Mouse (Mus musculus): ENCODE results near the gene Cln3. TPM values are rescaled to one million over a fixed set of nuclear protein-coding genes. Genes with fewer than 3 reads are reported as not detected.

Cln3 gene
- 219 and 238 TPM in 2 replicates for polyA plus RNA-seq (2012; ENCODE audit: insufficient read depth, insufficient read length, missing spikeins)

DNA sequence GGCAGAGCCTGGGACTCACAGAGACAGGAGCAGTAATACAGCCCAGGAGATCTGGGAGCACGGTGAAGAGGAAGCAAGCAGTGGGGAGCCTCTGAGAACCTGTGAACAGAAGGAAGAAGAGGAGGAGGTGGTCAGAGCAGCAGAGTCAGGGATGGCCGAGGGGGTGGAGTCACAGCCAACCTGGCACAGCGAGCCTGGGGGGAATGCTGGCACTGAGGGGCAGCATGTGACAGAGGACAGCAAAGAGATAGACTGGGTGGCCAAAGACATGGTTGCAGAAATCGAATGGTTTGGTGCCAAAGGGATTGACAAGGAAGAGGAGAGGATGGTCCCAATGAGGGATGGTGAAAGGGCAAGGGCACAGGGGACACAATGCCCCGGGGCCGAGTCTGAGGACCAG lies at the start of gene Cln3:
Gene Cln3, minus strand, starts transcription at position 101 of the 400 bp plus-strand sequence.
- Histone ChIP-seq H3K4me1 (ENCODE audit: control insufficient read depth, insufficient read depth, low read length) (peaks cover 31% of the 10 kb centered on the region), H3K4me3 (ENCODE audit: insufficient read depth, low read length) (peak within 1 kb of the TSS; percentile 81), H3K27ac (ENCODE audit: insufficient read depth, low read depth, low read length) (peak within 1 kb of the TSS; percentile 96)
- TF ChIP-seq CTCF (IDR thresholded peaks at IDR 0.05; ENCODE audit: low read depth, low read length) (no peak), POLR2A (IDR thresholded peaks at IDR 0.05; ENCODE audit: borderline replicate concordance, low read depth, low read length) (no peak)

DNA sequence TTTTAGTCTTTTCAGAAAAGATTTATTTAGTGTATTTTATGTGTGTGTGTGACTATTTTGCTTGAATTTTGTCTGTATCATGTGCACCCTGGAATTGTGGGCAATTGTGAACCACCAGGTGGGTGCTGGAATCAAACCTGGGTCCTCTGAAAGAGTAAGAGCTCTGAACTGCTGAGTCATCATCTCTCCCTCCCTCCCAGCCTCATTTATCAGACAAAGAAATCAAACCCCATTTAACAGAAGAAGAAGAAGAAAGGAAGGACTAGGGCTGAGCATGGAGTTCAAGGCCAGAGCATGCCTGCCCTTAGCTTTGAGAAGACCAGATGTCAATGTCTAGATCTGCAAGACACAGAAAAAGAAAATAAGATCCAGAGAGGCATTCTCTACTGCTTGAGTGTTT lies 49.8 kb upstream of the Cln3 start:
- peaks cover 3% of the 10 kb centered on the region for H3K4me1 ChIP-seq (ENCODE audit: control insufficient read depth, insufficient read depth, low read length)
- H3K27ac ChIP-seq (ENCODE audit: insufficient read depth, low read depth, low read length): no peak overlapping the region
- no peak overlapping the region for H3K4me3 ChIP-seq (ENCODE audit: insufficient read depth, low read length)
- TF ChIP-seq POLR2A (IDR thresholded peaks at IDR 0.05; ENCODE audit: borderline replicate concordance, low read depth, low read length) (no peak), CTCF (IDR thresholded peaks at IDR 0.05; ENCODE audit: low read depth, low read length) (no peak)

DNA sequence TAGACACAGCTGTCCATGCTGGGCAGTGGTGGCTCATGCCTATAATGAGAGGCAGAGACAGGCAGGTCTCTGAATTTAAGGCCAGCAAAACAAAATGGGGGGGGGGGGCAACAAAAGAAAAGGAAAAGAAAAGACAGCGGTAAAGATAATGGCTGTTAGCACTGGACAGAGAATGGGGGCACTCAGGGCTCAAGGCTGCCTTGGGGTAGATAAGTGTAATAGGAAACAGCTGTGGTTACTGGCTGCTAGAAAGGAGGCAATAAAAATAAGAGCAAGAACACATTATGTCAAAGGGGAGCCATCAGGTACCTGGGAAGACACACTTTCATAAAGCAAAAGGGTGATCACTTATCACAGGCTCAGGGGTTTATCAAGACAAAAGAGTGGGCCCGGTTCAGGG lies 46.9 kb upstream of the Cln3 start:
- H3K4me3 ChIP-seq (ENCODE audit: insufficient read depth, low read length): no peak overlapping the region
- H3K27ac ChIP-seq (ENCODE audit: insufficient read depth, low read depth, low read length): no peak overlapping the region
- H3K4me1 ChIP-seq (ENCODE audit: control insufficient read depth, insufficient read depth, low read length): peaks cover 28% of the 10 kb centered on the region
- TF ChIP-seq CTCF (IDR thresholded peaks at IDR 0.05; ENCODE audit: low read depth, low read length) (no peak), POLR2A (IDR thresholded peaks at IDR 0.05; ENCODE audit: borderline replicate concordance, low read depth, low read length) (no peak)

DNA sequence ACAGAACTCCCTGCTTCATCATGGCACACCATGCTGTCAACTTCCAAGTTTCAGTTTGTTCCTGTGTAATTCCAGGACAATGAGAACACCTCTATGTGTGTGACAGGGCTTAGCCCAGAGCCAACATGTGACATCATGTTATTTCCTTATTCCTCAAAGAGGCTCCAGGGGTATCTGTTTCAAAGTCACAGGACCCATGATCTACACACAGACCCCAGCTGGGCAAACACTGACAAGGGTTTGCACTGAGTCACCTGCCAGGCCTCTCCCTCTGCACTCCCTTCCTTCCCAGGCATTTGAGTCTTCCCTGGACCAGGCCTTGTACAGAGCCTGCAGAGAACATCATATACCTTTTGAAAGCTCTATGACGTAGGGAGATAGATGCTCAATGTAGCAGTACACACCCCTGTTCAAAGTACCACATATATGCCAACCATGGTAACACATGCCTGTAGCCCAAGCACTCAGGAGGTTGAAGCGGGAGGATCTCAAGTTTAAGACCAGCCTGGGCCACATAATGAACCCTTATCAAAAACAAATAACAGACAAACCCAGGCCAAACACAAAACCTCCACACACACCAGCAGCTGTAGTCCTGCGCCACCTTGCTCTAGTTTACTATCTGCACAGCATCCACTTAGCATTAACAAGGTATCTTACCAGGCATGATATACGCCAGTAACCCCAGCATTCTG lies 45.4 kb upstream of the Cln3 start, which contains the start of gene Nupr1:
Gene Nupr1, minus strand, starts transcription at position 38 of the 695 bp plus-strand sequence.
- no peak for TF ChIP-seq CTCF (IDR thresholded peaks at IDR 0.05; ENCODE audit: low read depth, low read length)
- H3K4me1 ChIP-seq (ENCODE audit: control insufficient read depth, insufficient read depth, low read length): peaks cover 38% of the 10 kb centered on the region
- H3K27ac ChIP-seq (ENCODE audit: insufficient read depth, low read depth, low read length): 0 out of 2 replicates have a peak within 1 kb of the TSS, but pooled peaks have one; percentile 9
- H3K4me3 ChIP-seq (ENCODE audit: insufficient read depth, low read length): no peak within 1 kb of the TSS

DNA sequence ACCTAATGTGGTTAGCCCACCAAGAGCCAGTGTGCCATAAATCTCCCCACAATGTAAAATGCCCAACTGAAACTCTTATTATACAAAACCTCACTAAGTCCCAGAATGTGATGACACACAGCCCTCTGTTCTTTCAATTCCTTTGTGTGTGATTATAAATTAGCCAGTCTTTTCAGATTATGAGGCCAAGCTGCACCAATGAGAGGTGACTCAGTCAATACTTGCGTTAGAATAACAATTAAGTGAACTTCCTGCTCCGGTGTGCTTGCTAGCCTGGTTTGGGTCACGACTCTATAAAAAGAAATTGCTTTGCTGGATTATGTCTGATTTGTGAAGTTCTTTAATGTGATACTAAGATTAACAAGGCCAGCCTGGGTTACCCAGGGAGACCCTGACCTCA lies 44.3 kb upstream of the Cln3 start:
- Histone ChIP-seq H3K4me1 (ENCODE audit: control insufficient read depth, insufficient read depth, low read length) (peaks cover 45% of the 10 kb centered on the region), H3K27ac (ENCODE audit: insufficient read depth, low read depth, low read length) (0 out of 2 replicates have a peak overlapping the region, but pooled peaks have one; percentile 9), H3K4me3 (ENCODE audit: insufficient read depth, low read length) (no peak overlapping the region)
- TF ChIP-seq CTCF (IDR thresholded peaks at IDR 0.05; ENCODE audit: low read depth, low read length) (no peak), POLR2A (IDR thresholded peaks at IDR 0.05; ENCODE audit: borderline replicate concordance, low read depth, low read length) (no peak)

DNA sequence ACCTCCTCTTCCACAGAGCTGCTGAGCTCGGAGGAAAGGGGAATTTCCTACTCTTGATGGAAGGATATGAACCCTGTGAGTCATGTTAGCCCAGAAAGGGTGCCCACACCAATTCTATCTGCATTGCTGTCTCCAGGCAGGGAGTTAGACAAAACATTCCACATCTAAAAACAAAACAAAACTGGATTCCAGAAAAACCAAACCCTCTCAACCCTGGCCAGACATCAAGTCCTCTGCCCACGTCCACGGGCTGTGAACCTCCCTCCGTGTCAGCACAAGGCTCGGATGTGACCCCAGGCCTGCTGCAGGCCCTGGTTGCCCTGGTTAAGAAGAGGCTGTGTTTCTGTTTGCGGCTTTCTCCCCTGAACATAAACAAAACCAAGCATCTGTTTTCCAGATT lies 42.5 kb upstream of the Cln3 start:
- Histone ChIP-seq H3K4me1 (ENCODE audit: control insufficient read depth, insufficient read depth, low read length) (peaks cover 60% of the 10 kb centered on the region), H3K4me3 (ENCODE audit: insufficient read depth, low read length) (no peak overlapping the region), H3K27ac (ENCODE audit: insufficient read depth, low read depth, low read length) (peak overlapping the region; percentile 39)

DNA sequence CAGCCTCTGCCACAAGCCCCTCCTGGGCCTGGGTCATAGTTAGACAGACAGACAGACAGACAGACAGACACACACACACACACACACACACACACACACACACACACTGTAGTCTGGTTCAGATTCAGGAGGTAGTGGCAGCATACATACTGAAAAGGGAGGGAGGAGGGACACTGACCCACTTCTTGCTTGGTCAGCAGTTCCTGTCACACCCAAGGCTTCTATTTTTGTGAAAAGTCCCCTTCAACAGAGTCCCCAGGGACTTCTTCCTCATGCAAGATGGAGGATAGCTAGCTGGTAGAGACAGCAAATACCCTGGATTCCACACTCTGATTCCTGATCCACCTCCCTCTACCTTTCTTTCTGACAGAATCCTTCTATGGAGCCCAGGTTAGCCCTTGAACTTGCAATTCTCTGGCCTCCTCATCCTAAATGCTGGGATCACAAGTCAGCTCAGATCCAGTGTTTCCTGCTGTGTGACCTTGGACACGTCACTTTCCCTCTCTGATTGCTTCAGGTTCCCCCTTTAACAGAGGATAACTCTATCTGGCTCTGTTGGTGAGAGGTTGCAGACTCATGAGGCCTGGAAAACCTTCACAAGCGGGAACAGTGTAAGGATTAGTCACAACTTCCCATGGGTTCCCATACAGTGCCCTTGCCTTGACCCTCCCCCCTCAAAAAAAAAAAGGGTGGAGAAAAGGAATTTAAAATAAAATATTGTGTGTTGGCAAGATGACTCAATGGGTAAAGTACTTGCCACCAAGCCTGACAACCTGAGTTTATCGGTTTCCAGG lies 40.4 kb upstream of the Cln3 start:
- Histone ChIP-seq H3K4me1 (ENCODE audit: control insufficient read depth, insufficient read depth, low read length) (peaks cover 80% of the 10 kb centered on the region), H3K27ac (ENCODE audit: insufficient read depth, low read depth, low read length) (peak overlapping the region; percentile 89), H3K4me3 (ENCODE audit: insufficient read depth, low read length) (peak overlapping the region; percentile 42)
- TF ChIP-seq POLR2A (IDR thresholded peaks at IDR 0.05; ENCODE audit: borderline replicate concordance, low read depth, low read length) (no peak), CTCF (IDR thresholded peaks at IDR 0.05; ENCODE audit: low read depth, low read length) (no peak)

More for the DNA sequence above, 42.5 kb upstream of the Cln3 start:
- TF ChIP-seq CTCF (IDR thresholded peaks at IDR 0.05; ENCODE audit: low read depth, low read length): no peak
- TF ChIP-seq POLR2A (IDR thresholded peaks at IDR 0.05; ENCODE audit: borderline replicate concordance, low read depth, low read length): no peak

DNA sequence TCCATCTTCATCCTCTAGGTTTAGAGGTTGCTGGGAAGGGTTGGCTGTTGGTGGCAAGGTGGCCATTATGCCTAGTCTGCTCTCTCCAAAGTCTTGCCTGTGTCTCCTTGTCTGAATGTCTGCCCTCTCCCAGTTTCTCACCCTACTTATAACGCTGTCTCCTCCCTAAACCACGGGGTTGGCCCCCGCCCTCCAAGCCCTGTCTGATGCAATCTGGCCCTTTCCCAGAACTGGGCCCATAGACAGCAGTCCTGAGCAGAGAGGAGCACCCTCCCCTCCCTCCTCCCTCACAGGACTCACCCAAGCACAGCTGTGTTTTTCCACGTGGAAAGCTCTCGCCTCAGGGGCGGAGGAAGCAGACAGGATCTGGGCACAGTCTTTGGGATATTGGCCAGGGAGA lies 39.8 kb upstream of the Cln3 start:
- peak overlapping the region; percentile 42 for H3K4me3 ChIP-seq (ENCODE audit: insufficient read depth, low read length)
- peaks cover 77% of the 10 kb centered on the region for H3K4me1 ChIP-seq (ENCODE audit: control insufficient read depth, insufficient read depth, low read length)
- H3K27ac ChIP-seq (ENCODE audit: insufficient read depth, low read depth, low read length): peak overlapping the region; percentile 89
- TF ChIP-seq CTCF (IDR thresholded peaks at IDR 0.05; ENCODE audit: low read depth, low read length) (no peak), POLR2A (IDR thresholded peaks at IDR 0.05; ENCODE audit: borderline replicate concordance, low read depth, low read length) (no peak)

DNA sequence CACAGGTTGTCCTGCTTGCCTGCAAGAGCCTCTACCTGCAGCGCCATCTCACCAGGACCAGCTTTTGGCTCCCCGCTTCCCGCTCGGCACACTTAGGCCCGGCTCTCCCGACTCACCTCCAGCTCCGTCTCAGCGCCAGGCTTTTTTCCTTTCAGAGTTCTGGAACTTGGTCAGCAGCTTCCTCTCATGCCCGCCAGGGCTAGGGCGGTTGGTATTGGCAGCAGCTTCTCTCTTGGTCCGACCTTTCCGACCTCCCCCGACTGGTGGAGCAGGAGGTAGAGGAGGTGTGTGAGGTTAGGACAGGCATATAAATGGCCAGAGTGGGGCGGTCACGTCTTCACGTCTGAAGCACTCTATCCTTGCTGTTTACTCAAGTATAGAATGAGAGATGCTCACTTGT lies 39.2 kb upstream of the Cln3 start:
- no peak for TF ChIP-seq CTCF (IDR thresholded peaks at IDR 0.05; ENCODE audit: low read depth, low read length)
- TF ChIP-seq POLR2A (IDR thresholded peaks at IDR 0.05; ENCODE audit: borderline replicate concordance, low read depth, low read length): no peak
- peak overlapping the region; percentile 42 for H3K4me3 ChIP-seq (ENCODE audit: insufficient read depth, low read length)
- peak overlapping the region; percentile 89 for H3K27ac ChIP-seq (ENCODE audit: insufficient read depth, low read depth, low read length)
- peaks cover 75% of the 10 kb centered on the region for H3K4me1 ChIP-seq (ENCODE audit: control insufficient read depth, insufficient read depth, low read length)

DNA sequence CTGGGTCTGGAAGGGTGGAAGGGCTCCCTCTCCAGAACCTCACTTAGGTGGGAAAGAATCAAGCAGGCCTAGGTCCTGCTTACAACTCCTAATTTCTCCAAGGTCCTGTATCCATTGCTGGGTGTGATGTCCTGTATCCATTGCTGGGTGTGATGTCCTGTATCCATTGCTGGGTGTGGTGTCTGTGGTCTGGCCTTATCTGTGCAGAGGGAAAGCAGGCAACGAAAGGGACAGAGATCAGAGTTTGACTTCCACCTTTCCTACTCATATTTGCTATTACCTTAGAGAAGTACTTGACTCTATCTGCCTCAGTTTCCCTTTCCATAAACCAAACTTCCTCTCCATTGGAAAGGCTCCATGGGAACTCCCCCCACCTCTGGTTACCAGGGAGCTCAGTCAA lies 37.8 kb upstream of the Cln3 start:
- peaks cover 61% of the 10 kb centered on the region for H3K4me1 ChIP-seq (ENCODE audit: control insufficient read depth, insufficient read depth, low read length)
- H3K27ac ChIP-seq (ENCODE audit: insufficient read depth, low read depth, low read length): no peak overlapping the region
- H3K4me3 ChIP-seq (ENCODE audit: insufficient read depth, low read length): no peak overlapping the region
- TF ChIP-seq CTCF (IDR thresholded peaks at IDR 0.05; ENCODE audit: low read depth, low read length) (no peak), POLR2A (IDR thresholded peaks at IDR 0.05; ENCODE audit: borderline replicate concordance, low read depth, low read length) (no peak)

Measured in bone marrow macrophage, adult 2 months (primary cell).